Mouse (Mus musculus) left cerebral cortex, adult 9 months (tissue): ENCODE results near the gene Gm37240.

Experiments
- DNase-seq, 2 experiments: peaks; one replicate each; pipeline ENCODE4 v3.0.0; 2022; ENCODE audit warnings: low spot score in 2 of 2

The Gm37240 gene

DNA sequence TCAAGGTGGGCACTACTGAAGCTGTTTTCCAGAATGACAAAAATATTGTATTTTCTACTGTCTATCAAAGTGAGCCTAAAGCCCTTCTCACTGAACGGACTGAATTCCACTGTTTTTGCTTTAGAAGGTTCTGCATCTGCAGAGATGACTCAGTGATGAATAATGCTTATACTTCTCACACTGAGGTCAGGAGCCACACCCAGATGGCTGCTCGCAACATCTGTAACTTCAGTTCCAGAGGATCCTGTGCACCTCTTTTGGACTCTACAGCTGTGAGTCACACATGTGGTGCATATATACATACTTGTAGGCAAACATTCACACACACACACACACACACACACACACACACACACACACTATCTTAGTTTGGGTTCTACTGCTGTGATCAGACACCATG, 602.8 kb downstream of the Gm37240 start:
- no peak for DNase-seq

GRCm38 (mm10) chr3:85282816-85283215, 604.5 kb downstream of the Gm37240 start:
- no peak for DNase-seq

DNA sequence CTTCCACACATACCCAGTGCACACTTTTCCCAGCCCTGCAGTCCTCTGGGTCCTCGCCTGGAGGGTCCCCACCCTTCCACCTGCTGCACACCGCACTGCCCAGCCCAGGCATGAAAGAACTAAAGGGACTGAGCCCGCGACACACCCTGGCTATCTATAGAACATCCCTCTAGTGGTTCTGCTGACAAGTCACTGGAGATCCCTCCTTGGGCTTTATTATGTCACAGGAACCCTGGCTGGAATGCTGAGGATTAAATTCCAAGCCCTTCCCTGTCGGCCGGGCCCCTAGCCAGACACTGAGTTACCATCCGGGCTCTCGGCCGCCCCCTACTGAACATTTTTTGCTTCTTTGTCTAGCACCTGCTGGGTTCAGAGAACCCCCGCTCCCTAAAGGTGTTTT, 612.2 kb downstream of the Gm37240 start:
- DNase-seq: no peak

DNA sequence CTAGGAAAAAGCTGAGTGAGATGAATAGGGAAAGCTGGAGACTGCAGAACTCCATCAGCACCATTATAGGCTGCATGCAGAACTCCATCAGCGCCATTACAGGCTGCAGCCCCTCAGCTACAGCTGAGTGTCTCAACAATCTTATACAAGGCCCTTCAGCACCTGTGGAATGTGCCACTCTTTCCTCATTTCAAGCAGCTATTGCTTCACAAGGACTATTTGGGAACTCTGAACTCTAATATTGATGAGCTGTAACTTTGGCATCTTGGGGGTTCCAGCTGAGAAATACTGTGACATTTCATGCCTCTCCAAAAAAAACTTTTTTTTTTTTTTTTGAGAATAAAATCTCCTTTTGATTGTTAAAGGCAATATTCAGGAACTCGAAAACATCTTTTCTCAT, 615.8 kb downstream of the Gm37240 start:
- DNase-seq: no peak

DNA sequence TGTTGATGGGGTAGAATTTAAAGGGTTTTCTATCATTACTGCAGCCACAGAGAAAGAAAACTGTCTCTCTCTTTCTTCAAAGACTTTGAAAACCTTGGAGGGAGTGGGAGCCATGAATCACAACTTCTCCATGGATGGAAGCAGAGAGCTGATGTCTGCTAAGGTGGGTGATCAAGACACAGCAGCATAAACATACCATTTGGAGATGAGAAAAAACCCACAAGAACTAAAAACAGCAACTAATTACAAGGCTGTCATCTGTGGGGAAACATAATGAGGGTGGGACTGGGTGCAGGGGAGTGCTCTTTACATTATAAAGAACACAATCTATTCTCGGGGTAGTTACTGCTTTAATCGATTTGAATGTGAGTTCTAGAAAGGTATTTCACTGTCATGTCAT, 622.4 kb downstream of the Gm37240 start:
- peak; percentile 17 to 65 for DNase-seq

GRCm38 (mm10) chr3:85264546-85264945, 622.8 kb downstream of the Gm37240 start:
- no peak for DNase-seq

DNA sequence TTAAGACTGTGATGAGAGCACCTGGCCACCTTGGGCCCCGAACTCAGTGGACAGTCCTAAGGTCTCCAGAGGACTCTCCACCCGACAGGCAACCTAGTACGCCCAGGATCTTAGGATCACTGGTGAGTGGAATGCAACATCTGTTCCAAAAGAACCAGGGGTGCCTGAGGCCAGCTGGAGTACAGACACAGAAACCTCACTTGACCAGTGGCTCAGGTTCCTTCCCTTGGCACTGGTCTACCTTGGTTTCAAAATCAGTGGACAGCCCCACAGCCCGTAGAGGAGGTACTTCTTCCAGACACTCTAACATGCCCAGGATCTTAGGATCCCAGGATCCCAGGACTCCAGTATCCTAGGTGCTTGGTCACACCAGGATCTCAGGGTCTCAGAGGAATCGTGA, 632.8 kb downstream of the Gm37240 start:
- DNase-seq: no peak

GRCm38 (mm10) chr3:85251631-85252030, 635.7 kb downstream of the Gm37240 start:
- no peak for DNase-seq

GRCm38 (mm10) chr3:85246131-85246530, 641.2 kb downstream of the Gm37240 start:
- DNase-seq: no peak

DNA sequence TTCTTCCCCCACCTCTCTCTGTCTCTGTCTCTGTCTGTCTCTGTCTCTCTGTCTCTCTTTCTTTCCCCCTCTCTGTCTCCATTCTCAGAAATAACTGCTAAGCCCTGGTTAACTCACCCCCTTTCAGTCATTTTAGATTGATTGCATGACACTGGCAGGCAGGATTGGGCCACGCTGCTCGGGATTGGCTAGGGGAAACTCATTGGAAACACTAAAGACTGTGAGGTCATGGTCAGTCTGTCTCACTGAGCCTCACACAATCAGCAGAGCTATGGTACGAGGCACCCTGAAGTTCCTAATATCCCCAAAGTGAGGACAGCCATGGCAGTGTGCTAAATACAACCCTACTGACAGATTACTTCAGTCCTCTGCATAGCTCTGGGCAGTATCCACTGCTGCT, 650.8 kb downstream of the Gm37240 start:
- DNase-seq: no peak

DNA sequence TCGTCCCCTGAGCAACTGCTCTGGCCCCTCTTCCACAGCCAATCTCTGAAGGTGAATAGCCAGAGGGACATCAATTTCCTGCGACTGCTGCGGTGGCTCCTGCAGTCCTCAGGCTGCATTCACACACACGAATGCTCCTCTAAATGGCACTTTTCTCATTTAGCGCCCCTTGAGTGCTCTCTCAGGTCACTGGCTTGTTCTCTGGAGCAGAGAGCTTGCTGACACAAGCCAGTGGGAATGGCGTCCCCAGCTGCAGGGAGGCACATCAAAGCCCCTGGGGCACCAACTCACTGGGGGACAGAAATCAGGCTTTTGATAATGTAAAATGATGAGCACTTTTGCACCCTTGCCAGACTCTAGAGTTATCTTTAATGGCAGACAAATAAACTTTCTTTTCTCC, 654.5 kb downstream of the Gm37240 start:
- no peak for DNase-seq

DNA sequence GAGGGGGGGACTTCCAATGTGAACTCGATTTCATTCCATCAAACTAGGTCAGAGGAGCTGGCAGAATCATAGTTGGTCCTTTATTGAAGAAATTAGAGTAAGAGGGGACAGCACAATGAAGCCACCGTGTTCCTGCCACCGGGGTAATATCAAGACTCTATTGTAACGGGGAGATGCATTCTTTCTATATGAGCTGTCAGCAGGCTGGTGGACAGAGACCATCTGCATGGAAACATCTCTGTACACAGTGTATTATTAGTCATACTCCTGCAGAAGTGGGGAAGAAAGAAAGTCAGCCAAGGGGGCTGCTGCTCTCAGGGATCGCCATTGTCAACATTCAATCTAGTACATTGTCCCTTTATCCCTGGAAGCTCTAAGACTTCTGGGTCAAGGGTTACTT, 665.3 kb downstream of the Gm37240 start:
- DNase-seq: no peak

GRCm38 (mm10) chr3:85214926-85215325, 672.4 kb downstream of the Gm37240 start:
- peak in 1 of 2 experiments; percentile 17 for DNase-seq

DNA sequence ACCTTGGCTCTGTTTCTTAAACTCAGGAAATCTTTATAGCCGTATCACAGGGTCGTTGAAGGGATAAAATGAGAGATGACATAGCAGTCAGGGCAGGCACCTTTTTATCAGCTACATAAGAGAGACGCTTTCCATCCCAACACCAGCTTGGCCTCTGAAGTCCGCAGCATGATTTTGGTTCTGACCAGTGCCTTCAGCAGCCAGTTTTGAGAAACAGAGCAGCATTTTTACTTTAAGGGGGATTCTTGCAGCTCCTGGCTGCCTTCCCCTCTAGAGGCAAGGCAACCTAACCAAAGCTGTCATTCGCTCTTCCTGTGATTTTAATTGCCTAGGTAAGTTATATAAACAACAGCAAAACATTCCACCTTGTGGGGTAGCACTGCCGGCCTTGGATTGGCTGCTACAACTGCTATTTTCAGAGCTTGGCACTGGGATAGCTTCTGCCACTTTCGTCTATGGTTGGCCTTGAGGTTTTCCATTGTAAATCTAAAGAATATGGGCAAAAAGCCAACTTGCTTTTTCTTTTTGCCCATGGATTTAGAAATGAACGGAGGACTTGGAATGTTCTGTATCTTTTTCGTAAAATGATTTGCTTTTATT, 674.5 kb downstream of the Gm37240 start:
- no peak for DNase-seq

- DNase-seq: no peak
These were observed 677.2 kb downstream of the Gm37240 start for GRCm38 (mm10) chr3:85209887-85210844.

GRCm38 (mm10) chr3:85206475-85206874, 680.8 kb downstream of the Gm37240 start:
- peak in 1 of 2 experiments; percentile 54 for DNase-seq

GRCm38 (mm10) chr3:85205911-85206310, 681.4 kb downstream of the Gm37240 start:
- DNase-seq: no peak

DNA sequence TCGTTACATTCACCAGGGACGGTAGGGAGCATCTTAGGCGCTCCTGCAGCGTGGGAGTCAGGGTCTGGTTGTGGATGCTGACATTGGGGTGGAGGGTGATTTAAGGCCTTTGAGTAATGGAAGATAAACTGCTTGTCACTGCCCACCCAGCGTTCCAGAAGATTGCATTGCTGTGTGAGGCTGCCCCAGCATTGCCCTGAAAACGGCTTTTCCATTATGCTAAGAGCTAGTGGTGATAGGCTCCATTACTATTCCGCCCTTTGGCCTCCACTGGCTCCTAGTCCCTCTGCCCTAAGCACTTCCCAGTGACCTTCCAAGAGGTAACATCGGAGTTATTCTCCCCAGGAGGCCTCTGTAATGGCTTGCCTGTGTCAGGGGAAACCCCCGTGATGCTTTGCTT, 683.7 kb downstream of the Gm37240 start:
- no peak for DNase-seq

GRCm38 (mm10) chr3:85202726-85203125, 684.6 kb downstream of the Gm37240 start:
- DNase-seq: no peak

DNA sequence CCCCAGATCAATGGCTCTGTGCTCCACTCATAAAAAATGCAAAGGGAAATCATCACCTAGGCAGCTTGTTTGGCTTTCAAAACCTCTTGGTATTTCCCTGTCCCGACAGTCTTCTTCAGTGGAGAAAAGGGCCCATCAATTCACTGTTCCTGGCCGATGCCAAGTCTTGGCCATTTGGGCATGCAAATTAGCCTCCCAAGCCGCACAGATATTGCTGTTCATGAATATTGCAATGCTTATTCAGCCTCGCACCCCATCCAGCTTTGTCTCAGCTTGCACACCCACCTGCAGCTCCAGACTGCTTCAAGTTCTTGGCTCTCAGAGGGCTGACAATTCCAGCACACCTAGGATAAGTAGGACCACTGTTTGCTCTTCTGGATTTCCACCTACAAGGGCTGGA, 685.5 kb downstream of the Gm37240 start:
- DNase-seq: peak in 1 of 2 experiments; percentile 69

DNA sequence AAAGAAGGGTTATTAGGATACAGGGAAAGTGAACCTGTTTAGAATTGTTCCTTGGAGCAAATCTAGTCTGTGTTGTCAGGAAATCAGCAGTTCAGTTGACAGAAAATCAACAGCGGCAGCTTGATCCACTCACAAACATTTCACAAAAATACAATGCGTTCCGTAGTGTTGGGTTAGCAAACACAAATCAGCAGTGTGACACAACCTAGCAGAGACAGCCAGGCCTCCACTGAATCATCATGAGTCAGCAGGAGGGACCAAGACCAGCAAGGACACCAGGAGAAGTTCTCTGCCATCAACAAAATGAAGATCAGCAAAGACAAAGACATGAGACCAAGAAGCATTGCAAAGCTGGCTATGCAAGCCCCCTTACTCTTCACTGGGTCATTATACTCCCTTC, 688.8 kb downstream of the Gm37240 start:
- DNase-seq: no peak

DNA sequence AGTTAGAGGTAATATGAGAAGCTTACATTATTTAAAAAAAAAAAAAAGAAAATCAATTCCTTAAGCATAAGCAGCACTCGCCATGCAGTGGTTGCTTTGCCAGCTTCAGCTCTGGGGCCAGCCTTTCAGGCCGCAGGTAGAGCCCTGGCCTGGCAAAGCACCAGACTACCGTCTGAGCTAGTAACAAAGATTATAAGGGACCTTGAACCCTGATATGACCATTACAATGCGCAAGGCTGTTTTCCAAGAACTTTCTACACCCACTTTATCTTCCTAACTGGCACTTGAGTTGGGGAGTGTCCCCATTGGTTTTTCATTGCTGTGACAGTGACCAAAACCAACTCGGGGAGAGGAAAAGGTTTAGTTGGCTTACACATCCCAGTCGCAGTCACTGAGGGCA, 690.2 kb downstream of the Gm37240 start:
- DNase-seq: no peak

DNA sequence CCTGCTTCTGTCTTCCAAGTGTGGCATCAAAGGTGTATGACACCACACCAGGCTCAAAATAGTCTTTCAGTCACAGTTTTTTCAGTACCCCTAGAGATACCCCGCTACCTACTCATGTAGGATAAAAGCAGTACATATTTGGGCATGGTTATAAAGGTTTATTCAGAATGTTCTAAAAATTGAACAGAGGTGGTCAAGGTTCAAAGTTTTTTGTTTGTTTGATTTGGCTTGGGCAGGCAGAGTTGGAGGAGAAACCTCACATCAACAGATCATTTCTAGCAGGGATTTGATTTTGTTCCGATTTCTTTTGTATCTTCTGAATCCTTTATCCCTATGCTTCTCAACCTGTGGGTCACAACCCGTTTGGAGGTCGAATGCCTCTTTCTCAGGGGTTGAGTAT, 690.7 kb downstream of the Gm37240 start:
- DNase-seq: no peak
